Mouse (Mus musculus): ENCODE data around the gene Bzw2. TPM values are rescaled to one million over a fixed set of nuclear protein-coding genes. Genes with fewer than 3 reads are reported as not detected.
"Not testable (repeated sequence)": the region's sequence is repeated elsewhere in the genome, so short reads cannot be mapped to it uniquely, and the experiment has no call there.

Bzw2 gene
- total RNA-seq (2021) = 23.9 and 27.7 TPM in 2 replicates
- long read RNA-seq, transcript Bzw2-201 (12 exons, 1,871 nt) = major isoform, 21 of 29 reads
- long read RNA-seq, partial matches to known transcripts = 1 of 29 reads
- long read RNA-seq, other reads (novel, unspliced or antisense) = 7 of 29 reads

DNA sequence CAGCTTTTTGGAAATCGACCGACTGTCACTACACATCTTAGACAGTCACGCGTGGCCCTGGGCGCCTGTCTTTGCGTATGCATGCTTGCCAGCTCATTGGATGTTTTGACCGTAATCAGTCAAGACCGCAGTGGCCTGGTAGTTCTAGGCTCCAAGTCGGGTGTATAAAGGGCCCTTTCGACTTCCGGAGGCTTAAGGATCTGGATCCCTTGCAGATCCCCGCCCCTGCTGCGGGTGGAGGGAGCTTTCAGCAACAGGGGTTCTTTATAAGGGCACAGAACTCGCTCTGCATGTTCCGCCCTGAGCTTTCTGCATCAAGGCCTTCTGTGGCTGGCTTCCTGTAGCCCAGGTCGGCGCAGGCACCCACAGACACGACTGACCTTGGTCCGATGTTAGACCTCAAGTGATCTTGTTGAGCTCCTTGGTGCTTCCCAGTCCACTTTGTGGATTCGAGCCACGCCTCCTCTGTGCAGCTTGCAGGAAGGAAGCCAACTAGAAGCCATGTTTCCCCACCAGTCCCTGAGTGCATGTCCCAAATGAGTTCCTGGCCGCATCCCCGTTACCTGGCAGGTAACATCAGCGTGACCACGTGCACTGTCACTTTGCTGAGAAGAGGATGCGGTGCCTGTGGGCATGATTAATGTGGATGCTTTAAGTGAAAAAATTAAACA is at the start of gene Bzw2:
Gene Bzw2, minus strand, starts transcription at position 443 of the 671 bp plus-strand sequence.
- peak; percentile 52 for DNase-seq

DNA sequence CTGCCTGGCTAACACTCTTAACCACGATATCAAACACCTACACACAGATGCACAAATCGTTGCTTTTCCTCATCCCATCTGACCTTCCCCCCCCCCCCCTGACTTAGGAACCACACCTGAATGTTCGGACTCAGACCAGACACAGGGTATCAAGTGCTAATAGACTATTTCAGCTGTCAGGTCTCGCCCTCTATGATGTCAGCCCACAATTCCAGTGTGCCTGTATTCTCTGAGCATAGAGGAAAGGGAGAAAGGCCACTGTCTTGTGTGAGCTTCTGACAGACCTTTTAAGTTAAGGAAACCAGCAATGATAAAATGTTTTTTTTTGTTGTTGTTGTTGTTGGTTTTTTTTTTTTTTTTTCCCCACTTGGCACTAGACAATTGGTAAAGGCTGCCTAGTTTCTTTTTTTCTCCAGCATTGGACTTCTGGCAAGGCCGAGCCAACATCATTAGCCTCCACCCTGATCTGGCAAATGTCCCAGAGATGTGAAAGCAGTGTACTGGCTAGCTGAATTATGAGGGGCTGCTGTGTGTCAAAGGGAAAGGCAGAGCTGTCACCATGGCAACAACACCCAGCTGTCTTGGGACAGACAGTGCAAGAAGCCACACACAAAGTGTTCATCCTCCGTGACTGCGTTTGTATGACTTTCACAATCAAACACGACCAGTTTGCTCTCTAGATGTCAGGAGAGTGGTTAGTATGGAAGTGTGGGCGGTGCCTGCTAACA is 49.4 kb upstream of the Bzw2 start:
- DNase-seq = peak; percentile 38

DNA sequence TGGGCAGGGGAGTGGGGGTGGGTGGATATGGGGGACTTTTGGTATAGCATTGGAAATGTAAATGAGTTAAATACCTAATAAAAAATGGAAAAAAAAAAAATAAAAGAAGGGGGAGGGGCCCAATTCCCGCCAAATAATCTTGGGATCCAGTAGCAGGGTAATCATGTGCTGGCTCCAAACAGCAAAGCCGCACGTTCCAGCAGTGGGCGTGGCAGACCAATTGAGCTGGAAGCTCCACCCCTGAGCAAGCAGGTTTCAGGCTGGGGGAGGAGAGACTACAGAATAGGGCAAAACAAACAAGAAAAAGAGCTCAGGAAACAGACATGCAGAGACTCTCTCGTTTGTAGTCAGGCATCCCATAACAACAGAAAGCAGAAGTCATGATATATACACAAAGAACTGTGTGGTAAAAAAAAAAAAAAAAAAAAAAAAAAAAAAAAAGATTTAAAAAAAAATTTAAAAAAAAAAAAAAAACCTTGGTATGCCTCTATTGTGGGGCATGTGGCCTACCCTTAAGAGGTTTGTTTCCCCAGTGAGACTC is 47.8 kb upstream of the Bzw2 start:
- DNase-seq = not testable (repeated sequence)

DNA sequence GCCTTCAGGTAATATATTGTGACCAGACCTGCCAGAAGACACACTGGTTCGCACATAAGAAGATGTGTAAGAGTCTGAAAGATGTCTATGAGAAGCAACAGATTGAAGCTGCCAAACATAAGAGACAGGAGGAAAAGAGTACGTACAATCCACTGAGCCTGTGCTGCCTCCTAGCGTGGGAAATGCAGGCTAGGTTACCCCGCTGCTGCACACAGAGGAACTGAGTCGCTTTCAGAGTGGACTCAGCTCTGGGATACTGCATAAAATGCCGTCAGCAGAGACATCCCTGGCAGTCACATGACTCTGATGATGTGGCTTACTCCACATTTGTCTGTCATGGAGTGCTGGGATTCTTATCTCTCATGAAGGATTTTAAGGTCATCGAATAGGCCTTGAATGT is 37.1 kb upstream of the Bzw2 start:
- DNase-seq = no peak

DNA sequence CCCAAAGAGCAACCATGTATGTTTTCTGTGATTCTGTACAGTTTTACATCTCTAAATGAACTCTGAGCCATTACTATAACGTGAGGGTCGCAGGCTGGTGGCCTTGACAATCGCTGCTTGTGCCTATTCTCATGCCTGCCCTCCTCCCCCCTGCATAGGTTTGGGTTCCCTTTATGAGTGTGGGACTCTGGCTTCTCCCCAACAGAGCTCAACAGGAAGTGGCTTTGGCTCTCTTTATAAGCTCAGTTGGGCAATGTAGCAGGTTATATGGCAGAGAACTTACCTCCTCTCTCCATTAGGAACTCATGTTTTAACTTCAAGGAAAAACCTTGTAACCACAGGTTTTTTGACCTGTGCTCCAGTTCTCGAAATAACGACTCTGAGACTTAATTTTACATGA is 32.5 kb upstream of the Bzw2 start:
- DNase-seq = no peak

DNA sequence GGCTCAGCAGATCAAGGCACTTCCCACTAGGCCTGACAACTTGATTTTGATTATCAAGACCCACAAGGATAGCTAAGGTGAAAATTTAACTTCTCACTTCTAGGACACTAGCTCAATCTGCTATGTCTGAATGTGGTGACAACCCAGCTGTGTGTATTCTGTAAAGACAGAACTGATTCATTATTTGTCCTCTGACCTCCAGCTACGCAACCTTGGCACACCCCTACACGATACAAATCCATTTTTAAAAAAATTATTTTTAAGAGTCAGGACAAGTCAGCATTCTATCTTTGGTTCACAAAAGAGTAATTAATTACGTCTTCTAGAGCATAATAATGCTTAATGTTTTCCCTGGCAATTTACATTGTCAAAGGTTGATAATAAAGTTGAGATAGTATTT is 31.7 kb upstream of the Bzw2 start:
- DNase-seq = no peak

DNA sequence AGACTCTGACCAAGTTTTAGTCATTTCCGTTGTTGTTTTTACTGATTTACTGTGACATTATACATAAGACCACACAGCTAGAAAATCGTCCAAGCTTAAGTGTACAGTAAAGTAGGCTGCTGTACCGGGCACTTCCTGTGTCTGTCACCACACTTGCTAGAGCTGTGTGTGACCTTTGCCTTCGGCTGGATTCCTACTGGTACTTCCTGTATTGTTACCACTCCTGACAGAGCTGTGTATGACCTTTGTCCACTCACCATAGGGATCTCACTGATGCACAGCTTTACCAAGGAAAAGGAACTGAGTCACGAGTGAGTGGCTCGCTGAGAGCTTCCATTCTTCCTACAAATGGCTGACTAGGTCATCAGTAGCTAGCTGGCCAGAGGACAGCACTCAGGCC is 29.2 kb upstream of the Bzw2 start:
- no peak for DNase-seq

DNA sequence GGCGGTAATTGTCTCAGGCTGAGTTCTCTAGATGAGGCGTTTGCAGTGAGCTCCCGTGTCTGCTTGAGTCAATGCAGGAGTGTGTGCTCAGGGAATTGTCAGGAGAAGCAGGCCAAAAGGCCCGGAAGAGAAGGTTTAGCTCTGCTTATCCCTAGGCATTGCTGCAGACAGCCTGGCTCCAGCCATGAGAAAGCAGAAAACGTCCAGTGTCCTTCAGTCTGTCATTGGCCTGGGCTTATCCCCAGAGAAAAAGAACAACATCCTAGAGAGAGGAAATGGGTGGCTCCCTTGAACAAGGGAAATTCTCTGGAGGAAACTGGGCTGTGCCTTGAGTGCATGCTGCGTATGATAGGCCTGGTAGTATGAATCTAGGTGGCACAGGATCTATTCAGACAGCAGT is 24.7 kb upstream of the Bzw2 start:
- no peak for DNase-seq

DNA sequence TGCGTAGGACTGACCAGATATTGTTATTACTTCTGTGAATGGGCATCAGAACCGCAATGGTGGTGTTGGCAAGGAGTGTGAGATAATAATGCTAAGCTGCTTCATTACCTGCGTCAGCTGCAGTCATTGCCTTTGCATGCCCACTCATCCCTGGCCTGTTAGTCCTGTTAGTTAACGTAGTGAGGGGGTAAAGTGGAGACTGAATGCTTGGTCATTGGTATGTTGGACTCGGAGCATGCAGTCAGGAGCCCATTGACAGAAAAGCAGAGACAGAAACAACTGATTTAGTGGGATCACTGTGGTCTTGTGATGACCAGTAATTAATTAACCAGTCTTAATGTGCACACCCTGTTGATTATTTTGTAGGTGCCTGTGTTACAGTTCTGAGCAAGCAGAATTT is 19.3 kb upstream of the Bzw2 start:
- no peak for DNase-seq

DNA sequence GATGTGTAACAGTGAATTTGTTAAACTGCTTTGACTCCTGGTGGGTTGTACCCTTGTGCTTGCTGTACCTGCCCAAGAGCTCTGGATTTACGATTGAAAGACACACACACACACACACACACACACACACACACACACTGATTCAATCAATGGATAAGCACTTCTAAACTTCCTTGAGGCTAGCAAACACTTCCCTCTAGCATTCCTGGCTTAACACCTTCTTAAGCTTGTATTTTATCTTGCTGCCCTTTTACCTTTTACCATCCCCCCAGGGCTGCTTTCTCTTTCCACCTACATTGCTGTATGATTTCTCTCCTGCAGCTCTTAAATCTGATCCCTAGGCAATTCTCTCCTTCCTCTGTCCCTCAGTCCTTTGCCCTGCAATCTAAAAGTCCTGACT is 7.4 kb upstream of the Bzw2 start:
- DNase-seq = no peak

DNA sequence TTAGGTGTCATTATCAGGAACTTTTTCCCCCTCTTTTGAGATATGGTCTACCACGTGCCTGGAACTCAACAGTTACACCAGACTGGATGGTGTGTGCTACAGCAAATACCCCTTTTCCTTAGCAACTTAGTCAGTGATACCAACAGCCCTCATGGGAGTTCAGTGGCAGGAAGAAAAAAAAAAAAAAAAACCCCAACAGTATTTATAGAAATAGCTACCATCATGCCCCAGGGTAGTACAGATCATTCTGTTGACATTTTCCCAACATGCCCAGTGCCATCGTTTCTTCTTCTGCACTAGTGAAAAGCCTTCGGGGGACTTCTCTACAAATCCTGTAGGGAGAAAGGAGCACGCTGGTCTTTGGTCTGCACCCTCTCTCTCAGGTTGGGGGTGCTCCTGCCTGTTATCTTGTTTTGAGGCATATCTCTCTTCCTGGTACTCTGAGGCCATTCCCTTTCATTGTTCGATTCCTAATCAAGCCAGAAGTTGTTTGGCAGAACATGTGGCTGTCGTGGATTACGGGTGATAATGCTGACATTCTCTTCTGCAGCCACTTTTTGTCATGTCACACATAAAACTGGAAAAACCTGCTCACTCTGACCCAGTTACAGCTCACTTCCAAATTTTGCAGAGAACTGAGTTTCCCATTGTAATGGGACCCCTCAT is 6.4 kb upstream of the Bzw2 start:
- DNase-seq = no peak

DNA sequence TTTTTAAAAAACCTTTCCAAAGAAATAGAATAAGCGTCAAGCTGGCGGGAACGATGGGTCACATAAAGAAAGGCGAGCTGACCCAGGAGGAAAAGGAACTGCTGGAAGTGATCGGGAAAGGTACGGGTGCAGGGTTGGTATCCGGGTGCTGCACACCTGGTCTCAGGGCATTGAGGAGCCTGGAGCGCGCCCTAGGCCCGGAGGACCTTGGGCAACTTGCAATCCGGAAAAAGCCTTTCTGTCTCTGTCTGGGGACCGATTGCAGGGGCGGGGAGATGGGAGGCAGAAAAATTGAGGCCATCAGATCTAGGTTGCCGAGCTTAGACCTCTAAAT is 609 bp downstream of the Bzw2 start:
- peak; percentile 43 for DNase-seq

DNA sequence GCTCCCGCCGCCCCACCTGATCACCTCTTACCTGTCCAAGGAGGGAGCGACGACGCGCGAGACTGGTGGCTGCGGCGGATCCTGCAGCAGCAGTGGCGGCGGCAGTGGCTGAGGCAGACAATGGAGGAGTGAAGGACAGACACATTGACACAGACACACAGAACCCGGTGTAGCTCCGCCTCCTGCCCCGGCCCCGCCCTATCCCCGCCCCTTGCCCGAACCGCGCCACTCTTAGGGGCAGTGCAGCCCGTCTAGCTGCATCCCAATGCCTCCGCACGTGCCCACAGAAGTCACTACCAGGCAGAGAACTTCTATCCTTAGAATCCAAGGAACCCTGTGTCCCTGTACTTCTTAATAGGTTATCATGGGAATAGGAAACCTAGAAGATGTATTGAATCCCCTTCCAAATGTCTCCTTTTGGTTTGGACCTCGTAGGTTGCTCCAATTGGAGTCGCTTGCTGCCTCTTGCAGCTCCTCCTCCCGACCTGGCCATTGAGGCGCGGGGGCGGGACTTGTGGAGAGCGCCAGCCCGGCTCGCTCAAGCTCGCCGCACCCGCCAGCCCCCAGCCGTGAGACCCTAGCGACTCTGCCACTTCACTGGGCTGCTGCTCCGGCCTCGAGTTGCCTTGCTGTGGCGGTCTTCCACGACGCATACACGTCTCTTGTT is 1.1 kb downstream of the Bzw2 start, which contains the start of gene Ankmy2:
Gene Ankmy2, plus strand, starts transcription at position 478 of the 667 bp plus-strand sequence.
- DNase-seq = peak; percentile 93

DNA sequence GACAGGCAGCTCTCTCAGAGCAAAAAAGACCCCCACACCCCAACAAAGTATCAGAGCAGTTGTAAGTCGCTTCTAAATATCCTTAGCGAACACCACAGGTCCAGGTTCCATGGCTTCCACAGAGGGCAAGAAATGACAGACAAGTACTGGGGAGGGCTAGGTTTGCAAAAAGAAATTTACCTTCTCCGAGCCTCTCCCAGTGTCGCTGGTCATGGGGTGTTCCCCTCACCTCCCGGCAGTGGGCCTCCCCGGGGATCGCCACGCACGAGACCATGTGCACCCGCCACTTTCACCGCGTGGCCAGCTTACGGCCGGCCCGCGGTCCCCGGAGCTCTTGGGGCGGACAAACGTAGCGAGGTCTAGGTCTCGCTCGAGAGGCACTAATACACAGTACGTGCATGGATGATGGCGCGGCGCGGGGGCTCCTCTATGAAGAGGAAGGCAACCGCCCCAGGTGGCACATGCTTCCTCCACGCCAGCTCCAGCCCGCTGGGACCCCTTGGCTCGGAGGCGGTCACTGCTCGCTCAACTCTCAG is 1.7 kb downstream of the Bzw2 start:
- DNase-seq = no peak

DNA sequence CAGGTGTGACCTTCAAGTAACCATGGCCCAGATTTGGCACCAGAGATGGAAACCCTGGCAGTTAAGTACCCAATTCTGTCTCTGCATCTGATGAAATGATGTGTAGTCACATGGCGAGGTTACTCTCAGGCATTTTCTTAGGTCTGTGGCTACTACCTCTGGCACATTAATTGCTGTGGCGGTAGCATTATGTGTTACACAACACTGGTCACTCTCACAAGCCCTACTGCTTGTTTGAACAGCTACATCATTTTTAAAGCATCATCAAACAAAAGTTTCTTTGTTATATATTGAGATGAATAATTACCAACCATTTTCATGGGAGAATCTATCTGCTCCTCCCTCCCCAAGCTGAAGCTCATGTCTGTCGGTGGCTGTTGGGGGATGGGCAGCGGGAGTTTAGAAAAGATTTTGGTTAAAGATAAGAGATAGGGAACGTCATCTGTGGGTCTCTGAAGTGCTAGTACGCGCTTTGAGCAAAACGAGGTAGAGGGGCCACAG is 2.7 kb downstream of the Bzw2 start:
- DNase-seq = no peak

DNA sequence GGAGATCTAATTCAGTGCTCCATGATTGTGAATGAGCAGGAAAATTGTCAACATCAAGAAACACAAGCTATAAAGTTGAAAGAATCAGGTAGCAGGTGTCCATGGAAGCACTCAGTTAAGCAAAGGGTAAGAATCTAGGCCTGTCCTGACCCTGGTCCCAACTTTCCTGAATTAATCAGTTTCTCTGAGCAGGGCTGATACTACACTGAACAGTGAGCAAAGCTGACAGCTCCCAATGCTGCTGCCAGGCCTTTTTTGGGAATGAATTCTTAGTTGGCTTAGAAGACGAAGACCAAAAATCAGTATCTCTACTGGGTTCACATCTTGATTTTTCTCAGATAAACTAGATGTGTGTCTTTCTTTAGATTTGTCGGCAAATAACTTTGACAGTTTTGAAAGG is 7.1 kb downstream of the Bzw2 start:
- DNase-seq = no peak

DNA sequence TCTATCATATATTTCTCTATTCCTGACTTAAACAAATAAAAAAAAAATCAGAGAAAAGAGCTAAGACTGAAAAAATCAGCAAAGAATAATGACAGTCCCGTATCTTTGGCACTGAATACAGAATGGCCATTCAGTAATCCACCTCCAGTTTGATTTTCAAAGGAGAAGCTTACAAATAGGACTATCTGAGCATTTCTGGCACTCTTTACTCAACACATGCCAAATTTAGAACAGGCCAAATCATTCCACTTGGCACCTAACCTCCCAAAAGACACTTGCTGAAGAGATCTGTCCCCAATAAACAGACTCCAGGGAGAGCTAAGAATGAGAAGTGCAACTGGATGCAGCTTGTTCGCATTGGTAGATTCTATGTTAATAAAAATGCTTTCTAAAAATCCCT is 7.6 kb downstream of the Bzw2 start:
- DNase-seq = no peak

DNA sequence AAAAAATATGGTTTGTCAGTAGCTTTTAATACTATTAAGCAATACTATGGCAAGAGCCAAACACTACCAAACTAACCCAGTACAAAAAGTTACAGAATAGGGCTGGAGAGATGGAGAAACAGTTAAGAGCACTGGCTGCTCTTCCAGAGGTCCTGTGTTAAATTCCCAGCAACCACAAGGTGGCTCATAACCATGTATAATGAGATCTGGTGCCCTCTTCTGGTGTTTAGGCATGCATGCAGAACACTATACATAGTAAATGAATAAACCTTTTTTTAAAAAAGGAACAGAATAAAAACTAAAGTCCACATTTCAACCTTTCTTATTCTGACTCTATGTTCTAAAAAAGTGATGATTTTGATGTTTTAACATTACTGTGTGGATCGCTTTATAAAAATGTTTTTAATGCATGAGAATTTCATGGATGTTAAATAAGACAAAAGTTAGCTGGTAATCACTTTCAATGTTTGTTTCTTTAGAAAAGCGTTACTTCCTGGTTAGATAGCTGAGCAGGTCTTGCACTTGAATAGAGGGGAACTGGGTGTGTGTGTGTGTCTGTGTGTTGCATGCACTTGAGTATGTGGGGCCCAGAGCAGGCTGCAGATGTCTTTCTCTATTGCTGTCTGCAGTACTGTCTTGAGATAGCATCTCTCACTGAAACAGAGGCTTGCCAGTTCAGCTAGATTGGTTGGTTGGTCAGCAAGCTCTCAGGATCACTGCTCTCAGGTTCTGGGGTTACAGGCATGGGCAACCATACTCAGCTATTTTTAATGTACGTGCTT is 11.5 kb downstream of the Bzw2 start:
- DNase-seq = no peak

DNA sequence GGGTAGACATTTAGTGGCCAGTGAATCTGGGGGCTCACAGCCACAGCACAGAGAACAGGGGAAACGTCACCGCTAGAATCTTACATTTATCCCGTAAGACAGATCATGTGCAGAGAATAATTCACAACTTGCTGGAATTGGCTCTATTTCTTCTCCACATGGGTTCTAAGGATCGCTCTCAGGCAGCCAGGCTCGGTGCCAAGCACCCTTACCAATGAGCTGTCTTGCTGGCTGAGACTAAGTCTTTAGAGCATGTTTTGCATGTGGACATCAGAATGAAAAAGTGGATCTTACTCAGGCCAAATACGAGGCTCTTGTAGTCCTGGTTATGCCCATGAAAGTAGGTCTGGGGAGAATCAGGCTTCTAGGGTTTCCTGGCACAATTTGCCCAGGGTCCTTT is 17.5 kb downstream of the Bzw2 start:
- peak; percentile 14 for DNase-seq

DNA sequence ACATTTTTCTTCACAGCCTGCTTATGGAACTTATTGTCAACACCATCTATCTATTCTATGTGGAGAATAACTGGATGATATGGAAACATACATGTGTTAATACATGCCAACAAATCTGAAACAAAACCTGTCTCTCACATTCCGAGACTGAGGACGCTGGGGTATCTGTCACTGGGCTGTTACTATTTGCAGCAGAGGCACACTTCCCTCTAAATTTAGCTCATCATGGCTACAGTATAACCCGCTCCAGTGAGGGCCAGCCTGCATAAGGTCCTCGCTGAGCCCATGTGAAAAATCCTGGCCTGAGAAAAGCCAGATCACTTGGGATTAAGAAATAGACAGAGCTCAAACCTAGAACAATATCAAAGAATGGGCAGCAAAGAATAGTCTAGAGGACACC is 20.7 kb downstream of the Bzw2 start:
- DNase-seq = no peak

DNA sequence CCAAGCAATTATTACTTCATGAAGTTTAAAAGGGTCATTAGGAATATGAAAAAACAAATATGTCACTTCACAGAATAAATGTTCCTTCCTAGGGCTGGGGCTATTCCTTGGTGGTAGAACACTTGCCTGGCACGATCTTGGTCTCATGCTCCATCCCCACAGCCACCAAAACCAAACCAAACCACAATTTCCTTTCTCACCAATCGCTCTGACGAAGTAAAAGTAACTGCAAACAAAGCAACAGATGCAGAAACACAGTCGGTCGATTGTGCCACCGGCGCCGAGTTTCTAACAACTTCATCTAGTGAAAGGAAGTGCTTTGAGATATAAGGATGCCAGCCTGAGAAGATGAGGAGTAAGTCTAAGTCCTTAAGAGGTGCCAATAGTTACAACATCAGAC is 21.6 kb downstream of the Bzw2 start:
- no peak for DNase-seq

All from adrenal gland, postnatal 25 days (tissue).